Mouse (Mus musculus) kidney, postnatal 4 days (tissue): ENCODE data around the gene Tff3.

ENCODE experiments used
- DNase-seq, 2 experiments: peaks; one replicate each; pipeline ENCODE4 v3.0.0; 2021; ENCODE audit warnings: mixed read lengths in 2 of 2

The Tff3 gene

GRCm38 (mm10) chr17:31129452-31129851 is at the start of gene Tff3:
TSS of gene Tff3 (minus strand) at chr17:31129646.
- no peak for DNase-seq

GRCm38 (mm10) chr17:31176321-31176720 is 46.9 kb upstream of the Tff3 start:
- DNase-seq = no peak

DNA sequence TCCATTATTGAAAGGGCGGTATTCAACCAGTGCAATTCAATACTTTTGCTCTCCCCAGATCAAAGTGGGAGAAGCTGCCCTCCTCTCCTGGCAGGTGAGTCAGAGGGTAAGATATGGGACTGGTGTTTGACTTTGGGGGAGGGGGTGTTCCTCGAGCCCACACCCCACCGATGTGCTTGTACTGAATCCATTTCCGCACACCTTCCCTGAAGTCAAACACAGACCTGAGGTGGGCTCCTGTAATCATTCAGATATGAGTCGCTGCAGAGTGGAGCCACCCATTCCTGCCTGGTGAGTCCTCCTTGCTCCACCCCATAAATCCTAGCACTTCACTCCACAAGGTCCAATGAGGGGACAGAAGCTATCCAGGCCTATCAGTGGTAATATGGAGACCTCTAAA is 40.4 kb upstream of the Tff3 start:
- no peak for DNase-seq

DNA sequence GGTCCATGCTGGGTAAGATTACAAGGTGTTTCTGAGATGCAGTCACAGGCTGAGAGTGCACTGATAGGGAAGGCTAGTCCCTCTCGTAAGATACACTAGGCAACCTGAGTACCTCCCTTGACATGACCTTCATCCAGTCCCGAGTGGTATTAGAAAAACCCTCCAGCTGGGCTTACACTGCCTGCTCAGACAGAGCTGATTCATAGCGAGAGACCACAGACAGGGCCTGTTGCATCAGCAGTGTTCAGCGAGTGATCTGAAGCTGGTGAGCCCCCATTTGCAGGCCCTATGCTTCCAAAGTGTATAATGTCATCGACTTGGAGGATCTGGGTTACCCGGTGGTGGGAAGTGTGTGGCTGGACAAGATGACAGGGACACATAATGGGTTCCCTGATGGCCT is 35.7 kb upstream of the Tff3 start, which contains the start of gene Tff1:
Gene Tff1 (minus strand): TSS at position 151 of the 400 bp plus-strand sequence.
- no peak for DNase-seq

DNA sequence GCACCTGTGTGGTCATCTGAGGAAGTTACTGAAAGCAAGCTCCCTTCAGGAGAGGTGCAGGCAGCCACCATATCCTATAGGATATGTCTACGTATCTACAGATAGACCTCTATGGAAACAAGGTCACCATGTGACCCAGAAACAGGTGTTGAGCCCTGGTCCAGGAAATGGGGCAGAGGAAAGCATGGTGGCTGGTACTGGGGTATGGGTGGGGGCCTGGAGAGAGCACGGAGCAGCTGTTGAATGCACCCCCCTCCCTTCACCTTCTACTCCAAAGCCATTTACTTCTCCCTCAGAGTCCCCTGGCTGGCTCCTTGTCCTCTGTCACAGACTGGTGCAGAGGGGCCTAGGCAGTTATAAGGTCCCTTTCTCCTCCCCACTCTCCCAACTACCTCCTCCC is 34.4 kb upstream of the Tff3 start:
- DNase-seq = no peak

GRCm38 (mm10) chr17:31162607-31163006 is 33.2 kb upstream of the Tff3 start:
- DNase-seq = peak; percentile 34 to 52

- DNase-seq = no peak
Observed at GRCm38 (mm10) chr17:31160291-31160690, 30.8 kb upstream of the Tff3 start.

GRCm38 (mm10) chr17:31157921-31158320 is 28.5 kb upstream of the Tff3 start:
- DNase-seq = no peak

- no peak for DNase-seq
Observed at GRCm38 (mm10) chr17:31153785-31154184, 24.3 kb upstream of the Tff3 start.

- peak; percentile 7 to 37 for DNase-seq
Observed at GRCm38 (mm10) chr17:31152966-31153499, 23.6 kb upstream of the Tff3 start.

DNA sequence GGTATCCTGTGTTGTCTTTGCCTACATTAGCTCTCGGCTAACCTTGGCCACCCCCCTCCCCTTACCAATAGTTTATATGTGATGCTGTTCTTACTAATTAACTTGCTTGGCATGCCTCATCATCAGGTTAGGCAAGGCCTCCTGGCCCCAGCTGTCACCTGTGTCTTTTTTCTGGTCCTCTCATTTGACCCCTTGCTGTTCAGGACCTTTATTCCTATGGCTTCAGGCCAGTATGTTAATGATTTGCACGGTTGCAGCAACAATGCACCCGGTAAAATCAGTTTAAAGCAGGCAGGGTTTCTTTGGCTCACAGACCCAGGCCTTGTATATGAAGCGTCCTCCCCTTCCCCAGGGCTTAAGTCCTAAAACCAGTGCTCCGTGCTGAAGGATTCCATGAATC is 23.1 kb upstream of the Tff3 start:
- peak; percentile 18 to 51 for DNase-seq

DNA sequence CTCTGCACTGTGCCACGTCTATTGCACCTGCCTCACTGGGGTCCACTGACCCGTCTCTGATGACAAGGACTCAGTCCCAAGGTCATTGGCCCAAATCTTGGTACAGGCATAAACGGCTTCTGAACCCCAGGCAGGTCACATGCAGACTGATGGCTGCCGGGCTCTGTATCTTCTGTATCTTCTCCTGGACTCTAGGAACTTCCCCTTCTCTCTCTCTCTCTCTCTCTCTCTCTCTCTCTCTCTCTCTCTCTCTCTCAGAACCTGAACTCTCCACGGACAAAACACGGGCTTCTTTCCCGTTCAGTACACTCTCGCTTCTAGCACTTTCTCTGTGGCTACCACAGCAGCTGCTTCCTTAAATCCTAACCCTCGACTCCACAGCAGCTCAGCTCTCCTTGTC is 16.6 kb upstream of the Tff3 start:
- no peak for DNase-seq

DNA sequence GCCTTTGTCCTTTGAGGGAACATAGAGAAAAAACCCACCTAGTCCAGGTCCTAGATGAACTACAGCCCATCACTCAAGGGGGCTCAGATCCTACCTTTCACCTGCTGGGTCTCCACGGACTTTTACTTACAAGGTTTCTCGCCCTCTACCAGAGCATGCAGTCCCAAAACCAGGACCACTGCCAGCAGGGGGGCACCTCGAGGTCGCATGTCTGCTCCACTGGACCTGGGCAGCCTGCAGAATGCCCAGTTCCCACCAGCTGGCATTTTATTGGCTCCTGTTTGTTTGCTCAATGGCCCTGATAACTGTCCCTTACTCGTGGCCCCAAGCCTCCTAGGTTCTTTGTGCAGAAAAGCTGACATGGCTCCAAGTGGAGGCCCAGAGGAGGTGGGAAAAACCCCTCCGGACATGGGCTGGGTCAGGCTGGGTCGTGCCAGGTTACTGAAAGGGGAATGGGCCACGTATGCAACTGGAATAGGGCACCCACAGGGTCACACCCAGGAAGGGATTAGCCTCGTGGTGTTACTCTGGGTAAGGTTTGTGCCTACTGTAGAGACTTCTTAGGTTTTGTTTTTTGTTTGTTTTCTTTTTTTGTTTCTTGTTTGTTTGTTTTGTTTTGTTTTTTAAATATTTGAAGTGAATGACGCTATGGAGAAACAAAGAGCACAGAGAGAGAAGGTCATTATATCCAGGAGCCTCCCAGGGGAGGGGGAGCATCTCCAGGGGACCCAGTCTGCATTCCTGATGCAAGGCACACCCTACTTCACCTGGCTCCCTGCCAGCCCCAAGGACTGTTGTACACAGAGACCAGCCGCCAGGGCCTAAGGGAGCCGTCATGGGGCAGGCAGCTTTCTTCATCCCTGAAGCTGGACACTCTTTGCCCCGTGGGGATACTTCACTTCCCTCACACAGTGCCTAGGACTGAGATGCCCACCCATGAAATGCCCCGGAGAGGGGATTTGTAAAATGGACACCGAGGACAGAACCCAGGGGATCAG is 14.9 kb upstream of the Tff3 start, which contains the start of gene Tff2:
Gene Tff2 (minus strand): TSS at position 243 of the 998 bp plus-strand sequence.
- peak; percentile 50 to 62 for DNase-seq

- no peak for DNase-seq
Observed at GRCm38 (mm10) chr17:31142116-31142515, 12.7 kb upstream of the Tff3 start.

- peak; percentile 63 to 72 for DNase-seq
Observed at GRCm38 (mm10) chr17:31138398-31138797, 9.0 kb upstream of the Tff3 start.

- DNase-seq = no peak
Observed at GRCm38 (mm10) chr17:31136821-31137220, 7.4 kb upstream of the Tff3 start.

DNA sequence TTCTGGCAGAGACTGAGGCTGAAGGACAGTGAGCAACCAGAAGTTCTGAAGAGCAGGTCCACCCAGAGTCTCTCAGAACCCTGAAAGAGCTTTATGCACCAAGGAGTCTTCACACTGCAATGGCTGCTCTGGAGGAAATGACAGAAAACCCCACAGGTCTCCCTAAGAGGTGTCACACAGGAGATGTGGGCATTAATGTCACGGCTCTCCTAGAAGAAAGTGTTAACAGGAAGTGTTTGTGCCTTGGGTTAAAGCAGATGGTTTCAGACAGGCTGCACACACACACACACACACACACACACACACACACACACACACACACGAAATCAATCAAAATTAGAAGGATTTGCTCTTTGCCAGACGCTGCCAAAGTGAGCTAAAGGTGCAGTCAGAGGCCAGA is 6.8 kb upstream of the Tff3 start:
- no peak for DNase-seq

DNA sequence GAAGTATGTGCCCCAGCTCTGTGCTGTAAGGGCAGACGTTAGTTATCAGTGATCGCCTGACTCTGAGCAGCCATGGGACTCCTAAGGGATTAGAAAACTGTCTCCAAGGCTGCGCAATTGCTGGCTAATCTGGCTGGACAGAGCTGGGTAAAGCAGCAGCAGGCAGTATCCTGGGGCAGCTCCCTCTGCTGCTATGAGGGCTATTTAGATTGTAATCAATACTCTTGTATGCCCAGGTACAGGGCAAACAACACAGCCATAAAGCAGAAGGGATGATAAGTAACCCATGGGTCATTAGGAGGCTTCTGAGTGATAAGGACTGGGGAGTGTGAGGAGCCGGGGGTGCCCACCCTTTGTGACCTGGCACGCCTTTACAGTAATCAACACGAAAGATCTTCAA is 5.5 kb upstream of the Tff3 start:
- no peak for DNase-seq

GRCm38 (mm10) chr17:31133776-31134175 is 4.3 kb upstream of the Tff3 start:
- DNase-seq = no peak

DNA sequence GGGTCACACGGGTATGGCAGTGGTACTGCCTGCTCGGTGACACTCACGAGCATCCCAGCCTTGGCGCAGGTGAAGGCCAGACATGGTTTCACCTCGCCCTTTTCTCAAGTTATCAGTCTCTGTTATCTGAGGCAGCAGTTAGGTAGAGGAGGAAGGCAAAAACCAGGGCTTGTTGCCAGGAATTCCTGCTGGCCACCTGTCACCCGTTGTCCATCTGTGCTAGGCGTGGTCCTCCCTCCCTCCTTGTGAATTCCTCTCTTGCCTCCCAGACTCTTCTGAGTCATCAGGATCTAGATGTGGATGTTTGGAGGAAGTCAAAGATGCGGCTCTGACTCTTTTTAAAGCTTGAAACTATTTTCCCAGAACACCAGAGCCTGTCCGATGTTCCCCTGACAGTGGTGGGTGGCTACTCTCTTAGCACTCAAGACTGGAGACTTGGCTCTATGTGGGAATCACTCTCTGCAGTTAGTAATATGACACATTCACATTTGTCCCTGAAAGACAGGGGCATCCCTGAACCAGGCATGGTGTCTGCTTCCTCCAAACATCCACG is 1.9 kb upstream of the Tff3 start:
- DNase-seq = no peak

- no peak for DNase-seq
Observed at GRCm38 (mm10) chr17:31128708-31129318, 633 bp downstream of the Tff3 start.

GRCm38 (mm10) chr17:31125548-31126266 is 3.7 kb downstream of the Tff3 start:
- no peak for DNase-seq

GRCm38 (mm10) chr17:31121975-31122374 is 7.5 kb downstream of the Tff3 start:
- peak; percentile 71 to 73 for DNase-seq
